Mouse (Mus musculus) spleen, adult 2 months (tissue): ENCODE results near the gene Stt3b.

ENCODE experiments used
- CTCF ChIP-seq: fragments of 200-500 bp; IDR thresholded peaks from 2 replicates; pipeline ENCODE4 v1.5.1; 2011; ENCODE audit warnings: mild to moderate bottlenecking, inconsistent platforms; ENCODE audit not compliant: insufficient read depth, insufficient read length, insufficient replicate concordance; ENCODE audit errors: extremely low read depth
- POLR2A ChIP-seq: fragments of 200-500 bp; IDR thresholded peaks from 2 replicates; pipeline ENCODE4 v1.6.1; 2011; ENCODE audit warnings: low read depth, low read length, inconsistent platforms

GRCm38 (mm10) chr9:115274806-115275205 is 35.4 kb downstream of the Stt3b start:
- TF ChIP-seq CTCF, result no peak
- TF ChIP-seq POLR2A, result no peak
